Mouse (Mus musculus): ENCODE results near the gene Mrgpra2b. TPM values are rescaled to one million over a fixed set of nuclear protein-coding genes. Genes with fewer than 3 reads are reported as not detected.
"Not testable (repeated sequence)": the region's sequence is repeated elsewhere in the genome, so short reads cannot be mapped to it uniquely, and the experiment has no call there.

The Mrgpra2b gene
- polyA plus RNA-seq (2012; rRNA removed): 0.08 TPM in 1 of 2 replicates, not detected in the other

- no peak for TF ChIP-seq CTCF (IDR thresholded peaks at IDR 0.05; ENCODE audit: borderline replicate concordance, insufficient read depth, low read depth, low read length)
- TF ChIP-seq POLR2A (IDR thresholded peaks at IDR 0.05; ENCODE audit: borderline replicate concordance, insufficient read depth, low read length): no peak
- no peaks in the 10 kb centered on the region for H3K27me3 ChIP-seq (ENCODE audit: control insufficient read depth, insufficient read depth, low read length)
Measured at GRCm38 (mm10) chr7:47528762-47529161, at the start of gene Mrgpra2b. Gene Mrgpra2b (minus strand): TSS chr7:47528862.

GRCm38 (mm10) chr7:47516379-47516778, 12.3 kb downstream of the Mrgpra2b start:
- Histone ChIP-seq H3K27ac (ENCODE audit: insufficient read depth, low read length) (no peak overlapping the region), H3K4me3 (replicated peaks; ENCODE audit: insufficient read depth, low read depth, low read length) (no peak overlapping the region), H3K4me1 (ENCODE audit: control insufficient read depth, insufficient read depth, low read length) (no peaks in the 10 kb centered on the region), H3K27me3 (ENCODE audit: control insufficient read depth, insufficient read depth, low read length) (no peaks in the 10 kb centered on the region)
- TF ChIP-seq CTCF (IDR thresholded peaks at IDR 0.05; ENCODE audit: borderline replicate concordance, insufficient read depth, low read depth, low read length) (no peak), POLR2A (IDR thresholded peaks at IDR 0.05; ENCODE audit: borderline replicate concordance, insufficient read depth, low read length) (no peak)
- WGBS: 69% methylated on average over 1 of the region's 1 CpGs
- no peak for DNase-seq

More at GRCm38 (mm10) chr7:47528762-47529161, at the start of gene Mrgpra2b:
- no peak within 1 kb of the TSS for H3K27ac ChIP-seq (ENCODE audit: insufficient read depth, low read length)
- H3K4me1 ChIP-seq (ENCODE audit: control insufficient read depth, insufficient read depth, low read length): no peaks in the 10 kb centered on the region
- H3K4me3 ChIP-seq (replicated peaks; ENCODE audit: insufficient read depth, low read depth, low read length): no peak within 1 kb of the TSS
- no peak for DNase-seq

GRCm38 (mm10) chr7:47515050-47515449, 13.6 kb downstream of the Mrgpra2b start:
- TF ChIP-seq POLR2A (IDR thresholded peaks at IDR 0.05; ENCODE audit: borderline replicate concordance, insufficient read depth, low read length): no peak
- no peak for TF ChIP-seq CTCF (IDR thresholded peaks at IDR 0.05; ENCODE audit: borderline replicate concordance, insufficient read depth, low read depth, low read length)
- no peaks in the 10 kb centered on the region for H3K27me3 ChIP-seq (ENCODE audit: control insufficient read depth, insufficient read depth, low read length)
- DNase-seq: no peak
- WGBS: 66% methylated on average over 2 of the region's 2 CpGs
- no peak overlapping the region for H3K4me3 ChIP-seq (replicated peaks; ENCODE audit: insufficient read depth, low read depth, low read length)
- H3K4me1 ChIP-seq (ENCODE audit: control insufficient read depth, insufficient read depth, low read length): no peaks in the 10 kb centered on the region
- H3K27ac ChIP-seq (ENCODE audit: insufficient read depth, low read length): no peak overlapping the region

GRCm38 (mm10) chr7:47502953-47503352, 25.7 kb downstream of the Mrgpra2b start:
- WGBS: 77% methylated on average over 4 of the region's 4 CpGs
- Histone ChIP-seq H3K27ac (ENCODE audit: insufficient read depth, low read length) (no peak overlapping the region), H3K27me3 (ENCODE audit: control insufficient read depth, insufficient read depth, low read length) (no peaks in the 10 kb centered on the region), H3K4me1 (ENCODE audit: control insufficient read depth, insufficient read depth, low read length) (no peaks in the 10 kb centered on the region), H3K4me3 (replicated peaks; ENCODE audit: insufficient read depth, low read depth, low read length) (no peak overlapping the region)
- no peak for DNase-seq
- TF ChIP-seq POLR2A (IDR thresholded peaks at IDR 0.05; ENCODE audit: borderline replicate concordance, insufficient read depth, low read length) (no peak), CTCF (IDR thresholded peaks at IDR 0.05; ENCODE audit: borderline replicate concordance, insufficient read depth, low read depth, low read length) (no peak)

- not testable (repeated sequence) for H3K27me3 ChIP-seq (ENCODE audit: control insufficient read depth, insufficient read depth, low read length); DNase-seq; H3K4me1 ChIP-seq (ENCODE audit: control insufficient read depth, insufficient read depth, low read length); H3K27ac ChIP-seq (ENCODE audit: insufficient read depth, low read length); H3K4me3 ChIP-seq (replicated peaks; ENCODE audit: insufficient read depth, low read depth, low read length)
Measured at GRCm38 (mm10) chr7:47491266-47491665, 37.4 kb downstream of the Mrgpra2b start.

GRCm38 (mm10) chr7:47489438-47489837, 39.2 kb downstream of the Mrgpra2b start:
- WGBS: no CpG with 5 or more reads among the region's 1 CpGs
- H3K4me3 ChIP-seq (replicated peaks; ENCODE audit: insufficient read depth, low read depth, low read length); H3K27me3 ChIP-seq (ENCODE audit: control insufficient read depth, insufficient read depth, low read length); DNase-seq; H3K4me1 ChIP-seq (ENCODE audit: control insufficient read depth, insufficient read depth, low read length); H3K27ac ChIP-seq (ENCODE audit: insufficient read depth, low read length): not testable (repeated sequence)

GRCm38 (mm10) chr7:47483181-47483580, 45.5 kb downstream of the Mrgpra2b start:
- H3K4me3 ChIP-seq (replicated peaks; ENCODE audit: insufficient read depth, low read depth, low read length); H3K27me3 ChIP-seq (ENCODE audit: control insufficient read depth, insufficient read depth, low read length); DNase-seq; H3K27ac ChIP-seq (ENCODE audit: insufficient read depth, low read length); H3K4me1 ChIP-seq (ENCODE audit: control insufficient read depth, insufficient read depth, low read length): not testable (repeated sequence)

GRCm38 (mm10) chr7:47473904-47474303, 54.8 kb downstream of the Mrgpra2b start:
- H3K4me3 ChIP-seq (replicated peaks; ENCODE audit: insufficient read depth, low read depth, low read length); DNase-seq; H3K4me1 ChIP-seq (ENCODE audit: control insufficient read depth, insufficient read depth, low read length); H3K27me3 ChIP-seq (ENCODE audit: control insufficient read depth, insufficient read depth, low read length); H3K27ac ChIP-seq (ENCODE audit: insufficient read depth, low read length): not testable (repeated sequence)
- 13% methylated on average over 1 of the region's 3 CpGs for WGBS

- not testable (repeated sequence) for H3K27me3 ChIP-seq (ENCODE audit: control insufficient read depth, insufficient read depth, low read length); H3K4me3 ChIP-seq (replicated peaks; ENCODE audit: insufficient read depth, low read depth, low read length); H3K27ac ChIP-seq (ENCODE audit: insufficient read depth, low read length); H3K4me1 ChIP-seq (ENCODE audit: control insufficient read depth, insufficient read depth, low read length); DNase-seq
Measured at GRCm38 (mm10) chr7:47465278-47465981, 63.2 kb downstream of the Mrgpra2b start.

- WGBS: no CpG with 5 or more reads among the region's 1 CpGs
- not testable (repeated sequence) for H3K4me1 ChIP-seq (ENCODE audit: control insufficient read depth, insufficient read depth, low read length); DNase-seq
Measured at GRCm38 (mm10) chr7:47452015-47452414, 76.6 kb downstream of the Mrgpra2b start, which contains the start of gene Mrgpra2a. Gene Mrgpra2a (minus strand): TSS chr7:47452139.

GRCm38 (mm10) chr7:47445729-47446128, 82.9 kb downstream of the Mrgpra2b start:
- H3K27ac ChIP-seq (ENCODE audit: insufficient read depth, low read length): not testable (repeated sequence)

More at GRCm38 (mm10) chr7:47452015-47452414, 76.6 kb downstream of the Mrgpra2b start, which contains the start of gene Mrgpra2a:
- H3K4me3 ChIP-seq (replicated peaks; ENCODE audit: insufficient read depth, low read depth, low read length); H3K27me3 ChIP-seq (ENCODE audit: control insufficient read depth, insufficient read depth, low read length); H3K27ac ChIP-seq (ENCODE audit: insufficient read depth, low read length): not testable (repeated sequence)

GRCm38 (mm10) chr7:47436463-47436862, 92.2 kb downstream of the Mrgpra2b start:
- WGBS: 47% methylated on average over 2 of the region's 2 CpGs
- H3K27ac ChIP-seq (ENCODE audit: insufficient read depth, low read length); H3K27me3 ChIP-seq (ENCODE audit: control insufficient read depth, insufficient read depth, low read length); H3K4me3 ChIP-seq (replicated peaks; ENCODE audit: insufficient read depth, low read depth, low read length); DNase-seq; H3K4me1 ChIP-seq (ENCODE audit: control insufficient read depth, insufficient read depth, low read length): not testable (repeated sequence)

More at GRCm38 (mm10) chr7:47445729-47446128, 82.9 kb downstream of the Mrgpra2b start:
- not testable (repeated sequence) for H3K4me1 ChIP-seq (ENCODE audit: control insufficient read depth, insufficient read depth, low read length); DNase-seq; H3K4me3 ChIP-seq (replicated peaks; ENCODE audit: insufficient read depth, low read depth, low read length); H3K27me3 ChIP-seq (ENCODE audit: control insufficient read depth, insufficient read depth, low read length)

Measured in cerebellum, adult 2 months (tissue).